Mouse (Mus musculus) G1E (cell line): ENCODE measurements around the gene Igfbp2. TPM values are rescaled to one million over a fixed set of nuclear protein-coding genes. Genes with fewer than 3 reads are reported as not detected.

Experiments used
- ATAC-seq: 2 replicates; pipeline ENCODE4 v1.8.0; 2016; ENCODE audit warnings: mild to moderate bottlenecking; ENCODE audit not compliant: insufficient number of reproducible peaks, poor library complexity, low FRiP score, severe bottlenecking; ENCODE audit errors: extremely low read depth
- DNase-seq: peaks from one replicate; pipeline ENCODE4 v3.0.0; 2012; ENCODE audit warnings: low spot score
- H3K27me3 ChIP-seq: 2 replicates; pipeline ENCODE4 v1.6.1; 2012; ENCODE audit warnings: mild to moderate bottlenecking, low read length, inconsistent platforms; ENCODE audit not compliant: insufficient read depth
- H3K36me3 ChIP-seq: replicated peaks from 2 replicates; pipeline ENCODE3; 2012; ENCODE audit warnings: mild to moderate bottlenecking, inconsistent platforms
- H3K4me1 ChIP-seq: 2 replicates; pipeline ENCODE4 v1.6.1; 2012; ENCODE audit warnings: low read depth, low read length, inconsistent platforms, mixed read lengths; ENCODE audit not compliant: insufficient read depth
- H3K4me3 ChIP-seq: 2 replicates; pipeline ENCODE4 v1.5.1; 2012; ENCODE audit warnings: low read depth, mild to moderate bottlenecking, inconsistent platforms, low read length, moderate library complexity, mixed read lengths
- H3K9me3 ChIP-seq: replicated peaks from 2 replicates; pipeline ENCODE4 v1.6.1; 2012; ENCODE audit warnings: inconsistent platforms
- CTCF ChIP-seq: IDR thresholded peaks from 2 replicates; pipeline ENCODE4 v1.5.1; 2012; ENCODE audit warnings: low read depth, low read length, inconsistent platforms, mixed read lengths
- GATA1 ChIP-seq: IDR thresholded peaks from 2 replicates; pipeline ENCODE4 v1.6.1; 2012; ENCODE audit warnings: borderline replicate concordance, low read length, inconsistent platforms, mixed read lengths
- GATA2 ChIP-seq: IDR thresholded peaks from 2 replicates; pipeline ENCODE4 v1.6.1; 2012; ENCODE audit warnings: low read depth, low read length, inconsistent platforms, borderline replicate concordance
- POLR2AphosphoS5 ChIP-seq: IDR thresholded peaks from 2 replicates; pipeline ENCODE4 v1.6.1; 2012; ENCODE audit warnings: low read depth, low read length, inconsistent platforms; ENCODE audit not compliant: insufficient replicate concordance
- TAL1 ChIP-seq: conservative IDR thresholded peaks from 2 replicates; pipeline ENCODE4 v1.6.1; 2012; ENCODE audit warnings: low read depth, low read length, inconsistent platforms, mixed read lengths
- polyA plus RNA-seq: library from polyadenylated mRNA; stranded (reverse); fragments of >175 nt; gene quantifications from 2 replicates; pipeline ENCODE4 v1.2.3, GENCODE M21; 2012
- total RNA-seq, 2 experiments: library from RNA; stranded (forward) in 1 of 2; stranded (reverse) in 1 of 2; fragments of 200-1000 nt in 1 of 2; fragments of >200 nt in 1 of 2; fragmentation: Nextera tagmentation in 1 of 2; gene quantifications; 2 replicates each; pipeline ENCODE4 v1.2.3; 2014 to 2017

The Igfbp2 gene
- total and polyA plus RNA-seq, 3 experiments, result 0.55 TPM; not detected in 2

DNA sequence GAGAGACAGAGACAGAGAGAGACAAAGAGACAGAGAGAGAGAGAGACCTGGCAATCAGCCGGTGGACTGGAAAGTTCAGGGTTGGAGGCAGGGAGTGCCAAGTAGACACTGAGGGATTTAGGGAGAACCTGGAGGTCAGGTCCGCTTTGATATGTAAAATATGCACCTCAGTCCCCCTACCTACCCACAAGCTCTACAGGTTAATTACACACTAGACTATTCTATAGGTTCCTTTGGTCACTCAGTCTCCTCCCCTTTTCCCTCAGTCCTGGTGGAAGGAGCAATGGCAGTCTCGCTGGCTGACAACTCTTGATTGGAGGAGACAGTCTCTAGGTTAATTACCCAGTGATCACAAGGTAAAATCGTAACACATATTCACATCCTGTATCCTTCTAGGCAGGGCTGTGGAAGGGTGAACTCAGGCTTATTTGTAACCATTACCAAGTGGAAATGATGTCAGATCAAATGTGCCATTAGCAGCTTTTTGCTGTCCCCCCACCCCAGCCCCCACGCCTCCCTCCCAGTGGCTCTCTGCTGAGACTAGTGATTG, 11.1 kb upstream of the Igfbp2 start:
- Histone ChIP-seq H3K4me1 (no peaks in the 10 kb centered on the region), H3K27me3 (no peaks in the 10 kb centered on the region; the same call in 1 of the 2 replicates), H3K4me3 (no peak overlapping the region), H3K36me3 (no peaks in the 10 kb centered on the region), H3K9me3 (no peaks in the 10 kb centered on the region)
- ATAC-seq, result no peak
- no peak for DNase-seq
- no peak for TF ChIP-seq CTCF
- no peak for TF ChIP-seq GATA1
- TF ChIP-seq POLR2AphosphoS5, result no peak
- TF ChIP-seq GATA2, result no peak
- TF ChIP-seq TAL1, result no peak

DNA sequence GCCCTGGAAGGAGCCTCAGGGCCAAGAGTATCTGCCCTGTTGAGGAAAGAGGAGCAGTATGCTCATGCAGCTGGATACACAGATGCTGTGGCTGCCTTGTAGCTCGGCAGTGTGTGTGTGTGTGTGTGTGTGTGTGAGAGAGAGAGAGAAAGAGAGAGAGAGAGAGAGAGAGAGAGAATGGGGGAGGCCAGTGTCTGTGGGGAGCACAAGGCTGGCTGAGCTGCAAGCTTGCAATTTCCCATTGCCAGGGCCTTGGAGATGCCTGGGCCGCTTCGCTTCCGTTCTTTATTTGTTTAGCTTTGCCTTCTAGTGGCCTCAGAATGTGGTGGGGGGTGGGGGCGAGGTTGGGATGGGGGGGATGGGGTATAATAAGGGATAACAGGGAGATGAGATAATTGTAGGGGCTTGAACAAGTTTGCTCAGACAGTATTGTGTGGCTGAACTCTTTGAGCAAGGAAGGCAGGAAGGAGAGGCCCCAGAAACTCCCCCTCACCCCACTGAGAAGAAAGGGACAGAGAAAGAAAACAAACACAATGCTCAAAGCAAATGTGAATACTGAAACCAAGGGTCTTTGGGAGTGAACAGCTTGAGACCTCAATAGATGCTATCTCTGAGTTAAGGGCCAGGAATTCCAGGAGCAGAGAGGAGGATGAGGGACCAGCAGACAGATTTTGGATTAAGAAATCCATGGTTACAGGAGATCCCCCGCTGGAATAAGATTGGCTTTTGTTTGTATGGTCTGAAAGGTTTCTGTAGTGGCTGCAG, 10.5 kb upstream of the Igfbp2 start:
- H3K4me1 ChIP-seq, result no peaks in the 10 kb centered on the region
- no peak overlapping the region for H3K4me3 ChIP-seq
- no peak for ATAC-seq
- no peak for DNase-seq
- no peaks in the 10 kb centered on the region for H3K9me3 ChIP-seq
- H3K36me3 ChIP-seq, result no peaks in the 10 kb centered on the region
- TF ChIP-seq POLR2AphosphoS5 (no peak), GATA1 (no peak), CTCF (no peak), GATA2 (no peak), TAL1 (no peak)
- no peaks in the 10 kb centered on the region; the same call in 1 of the 2 replicates for H3K27me3 ChIP-seq

DNA sequence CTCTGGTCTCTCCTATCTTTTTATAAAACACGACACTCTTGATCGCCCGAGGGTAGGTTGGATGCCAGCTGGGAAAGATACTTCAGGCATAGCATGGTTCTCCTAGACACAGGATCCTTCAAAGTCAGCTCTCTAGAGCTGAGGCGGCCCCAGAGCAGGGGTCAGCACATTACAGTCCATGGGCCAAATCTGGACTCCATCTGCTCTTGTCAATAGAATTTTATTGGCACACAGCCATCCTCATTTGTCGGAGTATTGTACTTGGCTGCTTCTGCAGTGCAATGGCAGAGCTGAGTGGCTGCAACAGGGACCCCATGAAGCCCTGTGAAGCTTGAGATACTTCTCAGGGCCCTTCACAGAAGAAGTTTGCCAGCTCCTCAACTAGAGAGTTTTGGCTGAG, 9.1 kb upstream of the Igfbp2 start:
- H3K36me3 ChIP-seq, result no peaks in the 10 kb centered on the region
- no peaks in the 10 kb centered on the region for H3K4me1 ChIP-seq
- H3K9me3 ChIP-seq, result no peaks in the 10 kb centered on the region
- ATAC-seq (no peak), DNase-seq (no peak)
- H3K27me3 ChIP-seq, result no peaks in the 10 kb centered on the region; the same call in 1 of the 2 replicates
- no peak overlapping the region for H3K4me3 ChIP-seq
- TF ChIP-seq POLR2AphosphoS5 (no peak), GATA2 (no peak), TAL1 (no peak), CTCF (no peak), GATA1 (no peak)

DNA sequence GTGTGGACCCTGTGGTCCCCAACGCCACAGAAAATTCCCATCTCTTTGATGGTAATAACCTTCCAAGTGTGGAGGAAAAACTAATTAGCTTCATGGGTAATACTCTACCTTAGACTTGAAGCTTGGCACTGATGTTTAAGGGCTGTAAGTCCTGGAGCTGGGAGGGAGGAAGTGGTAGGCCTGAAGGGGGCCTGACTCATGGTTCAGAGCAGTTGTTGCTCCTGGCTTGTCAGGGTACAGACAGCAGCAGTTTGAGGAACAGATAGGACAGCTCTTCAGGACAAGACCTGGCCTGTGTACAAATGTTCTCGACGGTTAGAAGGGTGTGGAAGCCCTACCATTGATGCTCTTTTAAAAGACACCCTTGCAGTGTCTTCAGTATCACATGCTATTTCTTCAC, 8.7 kb upstream of the Igfbp2 start:
- no peaks in the 10 kb centered on the region for H3K9me3 ChIP-seq
- DNase-seq (no peak), ATAC-seq (no peak)
- TF ChIP-seq POLR2AphosphoS5 (no peak), GATA1 (no peak), TAL1 (no peak), CTCF (no peak), GATA2 (no peak)
- H3K27me3 ChIP-seq, result no peaks in the 10 kb centered on the region; the same call in 1 of the 2 replicates
- H3K4me1 ChIP-seq, result no peaks in the 10 kb centered on the region
- no peak overlapping the region for H3K4me3 ChIP-seq
- no peaks in the 10 kb centered on the region for H3K36me3 ChIP-seq

DNA sequence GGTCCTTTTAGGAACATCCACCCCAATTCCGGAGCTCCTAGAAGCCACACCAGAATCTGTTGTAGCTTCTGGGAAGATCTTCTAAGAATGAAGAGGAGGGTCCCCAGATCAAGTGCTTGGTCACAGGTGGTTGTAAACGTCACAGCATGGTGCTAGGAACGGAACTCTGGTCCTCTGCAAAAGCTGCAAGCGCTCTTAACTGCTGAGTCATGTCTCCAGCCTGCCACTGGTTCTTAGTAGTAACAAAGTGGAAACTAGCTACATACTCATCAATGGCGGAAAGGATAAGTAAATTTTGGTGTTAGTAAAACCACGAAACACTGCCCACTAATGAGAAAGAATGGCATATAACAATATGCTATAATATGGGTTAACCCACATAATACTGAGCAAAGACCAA, 4.3 kb upstream of the Igfbp2 start:
- Histone ChIP-seq H3K36me3 (no peaks in the 10 kb centered on the region), H3K4me3 (no peak overlapping the region), H3K9me3 (no peaks in the 10 kb centered on the region), H3K4me1 (no peaks in the 10 kb centered on the region), H3K27me3 (peaks cover 16% of the 10 kb centered on the region)
- ATAC-seq (no peak), DNase-seq (no peak)
- TF ChIP-seq POLR2AphosphoS5 (no peak), GATA1 (no peak), GATA2 (no peak), CTCF (no peak), TAL1 (no peak)

DNA sequence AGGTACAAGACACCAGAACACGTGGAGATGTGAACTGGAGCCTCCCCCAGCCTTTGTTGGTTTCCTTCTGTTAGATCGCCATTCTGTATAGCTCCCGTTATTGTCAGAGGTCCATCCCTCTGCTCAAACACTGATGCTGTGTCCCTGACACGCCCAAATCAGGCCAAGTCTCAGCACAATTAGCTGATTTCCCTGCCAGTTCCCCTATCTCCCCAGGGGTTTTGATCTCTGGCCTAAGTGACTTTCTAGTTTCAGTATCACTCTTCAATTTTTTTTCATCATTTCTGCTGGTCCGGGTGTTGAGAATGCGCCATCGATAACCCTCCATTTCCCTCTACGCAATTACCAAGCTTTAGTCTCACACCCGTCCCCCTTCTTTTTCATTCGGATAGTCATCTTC, 1.4 kb upstream of the Igfbp2 start:
- Histone ChIP-seq H3K4me1 (no peaks in the 10 kb centered on the region), H3K9me3 (no peaks in the 10 kb centered on the region), H3K27me3 (peaks cover 36% of the 10 kb centered on the region), H3K36me3 (no peaks in the 10 kb centered on the region), H3K4me3 (no peak overlapping the region)
- TF ChIP-seq CTCF, result no peak
- no peak for TF ChIP-seq POLR2AphosphoS5
- no peak for TF ChIP-seq GATA2
- no peak for TF ChIP-seq GATA1
- no peak for TF ChIP-seq TAL1
- ATAC-seq (no peak), DNase-seq (no peak)
